Mouse (Mus musculus): ENCODE data around the gene Kcng3.

DNA sequence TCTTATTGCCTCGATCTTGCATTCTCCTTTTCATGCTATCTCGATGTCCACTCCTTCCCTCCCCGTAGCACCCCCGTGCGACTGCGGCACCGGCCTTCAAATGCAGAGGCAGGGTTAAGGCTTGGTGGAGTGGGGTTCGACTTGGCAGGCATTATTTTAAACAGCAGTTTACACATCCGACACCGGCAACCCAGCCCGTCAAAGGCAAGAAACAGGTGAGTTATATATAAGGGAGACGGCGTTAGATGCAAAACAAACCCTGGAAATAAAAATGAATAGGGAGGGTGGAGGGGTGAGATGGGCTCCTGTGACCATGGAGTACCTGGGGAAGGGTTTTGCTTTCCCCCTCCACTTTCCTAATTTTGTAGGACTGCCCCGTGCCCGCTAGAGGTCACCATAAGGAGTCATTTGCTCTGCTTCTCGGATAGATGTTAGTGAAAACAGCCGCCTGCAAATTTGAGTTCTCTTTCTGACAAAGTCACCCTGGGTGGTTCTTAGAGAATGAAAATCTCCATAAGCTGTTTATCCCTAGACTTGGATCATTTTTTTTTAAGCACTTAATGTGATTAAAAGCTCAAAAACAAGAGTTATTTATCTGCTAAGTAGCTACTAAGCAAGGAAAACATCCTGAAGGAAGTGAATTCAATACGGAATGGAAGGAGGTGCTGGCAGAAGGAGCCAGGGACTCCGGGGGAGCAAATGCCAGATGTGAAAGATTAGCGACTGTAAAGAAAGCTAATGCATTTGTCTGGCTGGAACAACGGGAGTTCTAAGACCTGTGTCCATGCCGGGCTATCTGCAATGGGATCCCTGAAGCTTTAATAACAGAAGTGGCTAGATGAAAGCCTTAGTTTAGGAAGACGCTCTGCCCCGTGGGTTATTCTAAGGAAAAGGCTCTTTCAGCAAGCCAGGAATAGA lies 1.2 kb upstream of the Kcng3 start:
- TF ChIP-seq POLR2A (IDR thresholded peaks at IDR 0.05; ENCODE audit: borderline replicate concordance, insufficient read depth, low read length) (no peak), CTCF (IDR thresholded peaks at IDR 0.05; ENCODE audit: borderline replicate concordance, insufficient read depth, low read depth, low read length) (peak; percentile 71)
